Mouse (Mus musculus) cerebellum, postnatal 36 days (tissue): Measurements from ENCODE around the gene Kcnc2.
A peak's percentile ranks its signal among the peaks of the same experiment; 100 is the strongest.
"Not testable (repeated sequence)": the region's sequence is repeated elsewhere in the genome, so short reads cannot be mapped to it uniquely, and the experiment has no call there.

Source experiments
- DNase-seq, 2 experiments: peaks; one replicate each; pipeline ENCODE4 v3.0.0; 2021 to 2022; ENCODE audit warnings: mixed read lengths in 2 of 2

Gene Kcnc2

GRCm38 (mm10) chr10:112270887-112271802, at the start of gene Kcnc2:
Gene Kcnc2, plus strand, starts transcription at chr10:112271121.
- no peak for DNase-seq

GRCm38 (mm10) chr10:112227073-112227472, 43.8 kb upstream of the Kcnc2 start:
- no peak for DNase-seq

- not testable (repeated sequence) for DNase-seq
Measured at GRCm38 (mm10) chr10:112229091-112229843, 41.7 kb upstream of the Kcnc2 start.

- not testable (repeated sequence) for DNase-seq
Measured at GRCm38 (mm10) chr10:112232733-112233132, 38.2 kb upstream of the Kcnc2 start.

GRCm38 (mm10) chr10:112235396-112235940, 35.5 kb upstream of the Kcnc2 start:
- not testable (repeated sequence) for DNase-seq

GRCm38 (mm10) chr10:112248273-112248672, 22.6 kb upstream of the Kcnc2 start:
- DNase-seq, result no peak

GRCm38 (mm10) chr10:112263467-112263866, 7.5 kb upstream of the Kcnc2 start:
- DNase-seq, result no peak

GRCm38 (mm10) chr10:112269481-112269880, 1.4 kb upstream of the Kcnc2 start:
- DNase-seq, result no peak

GRCm38 (mm10) chr10:112269939-112270781, 761 bp upstream of the Kcnc2 start:
- peak; percentile 3 to 4 for DNase-seq

GRCm38 (mm10) chr10:112271803-112272165, 863 bp downstream of the Kcnc2 start:
- DNase-seq, result peak in 1 of 2 experiments; percentile 2

GRCm38 (mm10) chr10:112272171-112272570, 1.2 kb downstream of the Kcnc2 start:
- no peak for DNase-seq

- no peak for DNase-seq
Measured at GRCm38 (mm10) chr10:112277996-112278395, 7.1 kb downstream of the Kcnc2 start.

GRCm38 (mm10) chr10:112315136-112315535, 44.2 kb downstream of the Kcnc2 start:
- DNase-seq, result peak; percentile 4 to 6

GRCm38 (mm10) chr10:112317783-112318182, 46.9 kb downstream of the Kcnc2 start:
- DNase-seq, result no peak

GRCm38 (mm10) chr10:112357669-112358362, 86.9 kb downstream of the Kcnc2 start:
- no peak for DNase-seq

GRCm38 (mm10) chr10:112358363-112358704, 87.4 kb downstream of the Kcnc2 start:
- DNase-seq, result no peak

- DNase-seq, result no peak
Measured at GRCm38 (mm10) chr10:112360704-112361103, 89.8 kb downstream of the Kcnc2 start.

- no peak for DNase-seq
Measured at GRCm38 (mm10) chr10:112368369-112368768, 97.4 kb downstream of the Kcnc2 start.

- DNase-seq, result no peak
Measured at GRCm38 (mm10) chr10:112377163-112377562, 106.2 kb downstream of the Kcnc2 start.

- no peak for DNase-seq
Measured at GRCm38 (mm10) chr10:112378465-112378864, 107.5 kb downstream of the Kcnc2 start.

GRCm38 (mm10) chr10:112380590-112380989, 109.7 kb downstream of the Kcnc2 start:
- DNase-seq, result no peak

GRCm38 (mm10) chr10:112394399-112394970, 123.6 kb downstream of the Kcnc2 start:
- no peak for DNase-seq
